Mouse (Mus musculus) embryonic facial prominence, embryonic 12.5 days (tissue): ENCODE measurements at regions not wholly inside any gene's neighbourhood (a gene's known extent, or its start where the extent isn't known, plus 50 kb on each side); places are given as distances from the start of the nearest gene placed in this dataset.
A peak's percentile ranks its signal among the peaks of the same experiment; 100 is the strongest.

Experiments
- ATAC-seq: fragments of 200-750 bp; cut with Nextera tagmentation; 2 replicates; pipeline ENCODE4 v1.8.0; 2017; ENCODE audit not compliant: insufficient number of reproducible peaks, insufficient read depth, low FRiP score, low TSS enrichment
- H3K27ac ChIP-seq: fragments of 300-500 bp; sonication (generic); 2 replicates; pipeline ENCODE4 v1.5.1; 2016; ENCODE audit warnings: mild to moderate bottlenecking
- H3K27me3 ChIP-seq: fragments of 300-500 bp; sonication (generic); 2 replicates; pipeline ENCODE4 v1.6.1; 2016; ENCODE audit warnings: mild to moderate bottlenecking, moderate library complexity
- H3K36me3 ChIP-seq: fragments of 300-500 bp; sonication (generic); 2 replicates; pipeline ENCODE4 v1.6.1; 2016; ENCODE audit warnings: mild to moderate bottlenecking
- H3K4me1 ChIP-seq: fragments of 300-500 bp; sonication (generic); 2 replicates; pipeline ENCODE4 v1.6.1; 2016
- H3K4me2 ChIP-seq: fragments of 300-500 bp; sonication (generic); replicated peaks from 2 replicates; pipeline ENCODE4 v1.6.1; 2016; ENCODE audit warnings: mild to moderate bottlenecking, moderate library complexity
- H3K4me3 ChIP-seq: fragments of 300-500 bp; sonication (generic); 2 replicates; pipeline ENCODE4 v1.5.1; 2016; ENCODE audit warnings: mild to moderate bottlenecking
- H3K9ac ChIP-seq: fragments of 300-500 bp; sonication (generic); 2 replicates; pipeline ENCODE4 v1.6.1; 2016; ENCODE audit warnings: mild to moderate bottlenecking, moderate library complexity
- H3K9me3 ChIP-seq: fragments of 300-500 bp; sonication (generic); 2 replicates; pipeline ENCODE4 v1.6.1; 2016; ENCODE audit warnings: mild to moderate bottlenecking, moderate library complexity
- WGBS: fragments of 180-500 bp; shearing (Covaris S2); methylation state at CpG from one replicate; pipeline ENCODE4 v1.1.7; 2016; 5-methylcytosine and 5-hydroxymethylcytosine counted together

DNA sequence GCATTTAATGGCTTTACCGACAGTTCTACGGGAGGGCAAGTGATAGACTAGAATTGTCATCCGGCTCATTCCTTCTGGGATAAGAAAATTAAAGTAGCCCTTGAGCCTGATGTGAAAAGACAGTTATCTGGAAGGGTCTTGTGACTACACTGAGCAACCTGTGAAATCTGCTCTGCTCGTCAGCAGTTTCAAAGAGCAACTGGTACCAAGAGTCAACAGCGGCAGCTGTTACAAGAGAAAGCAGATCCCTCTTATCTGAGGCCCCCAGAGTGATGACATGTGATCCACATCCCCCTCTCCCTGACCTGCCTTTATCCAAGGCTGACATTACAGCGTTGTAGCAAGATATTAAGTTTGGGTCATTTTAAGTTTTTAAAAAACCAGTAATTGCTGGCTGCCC lies 52.6 kb upstream of the Unc13c start:
- Histone ChIP-seq H3K4me1 (no peaks in the 10 kb centered on the region), H3K4me3 (no peak overlapping the region), H3K27me3 (no peaks in the 10 kb centered on the region), H3K9ac (no peak overlapping the region), H3K36me3 (no peaks in the 10 kb centered on the region), H3K27ac (no peak overlapping the region), H3K9me3 (no peaks in the 10 kb centered on the region), H3K4me2 (no peak overlapping the region)
- no peak for ATAC-seq
- 58% methylated on average over 6 of the region's 6 CpGs for WGBS

DNA sequence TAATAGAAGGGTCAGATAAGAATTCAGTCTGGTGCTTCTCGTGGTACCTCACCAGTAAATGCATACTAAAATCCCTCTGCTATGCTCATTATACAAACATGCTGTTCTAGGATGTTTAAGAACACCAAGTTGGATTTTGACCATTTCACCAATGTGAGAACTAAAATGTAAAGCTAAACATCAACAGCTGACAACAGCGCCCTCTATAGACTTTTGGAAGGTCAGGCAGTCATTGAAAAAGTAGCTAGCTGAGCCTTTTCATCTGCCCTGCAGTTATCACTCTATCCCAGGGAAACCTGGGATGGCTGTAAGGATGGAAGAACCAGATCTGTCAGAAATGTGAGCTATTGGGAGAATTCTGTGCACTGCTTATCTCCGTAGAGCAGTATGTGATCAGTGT lies 55.2 kb upstream of the Unc13c start:
- no peak for ATAC-seq

DNA sequence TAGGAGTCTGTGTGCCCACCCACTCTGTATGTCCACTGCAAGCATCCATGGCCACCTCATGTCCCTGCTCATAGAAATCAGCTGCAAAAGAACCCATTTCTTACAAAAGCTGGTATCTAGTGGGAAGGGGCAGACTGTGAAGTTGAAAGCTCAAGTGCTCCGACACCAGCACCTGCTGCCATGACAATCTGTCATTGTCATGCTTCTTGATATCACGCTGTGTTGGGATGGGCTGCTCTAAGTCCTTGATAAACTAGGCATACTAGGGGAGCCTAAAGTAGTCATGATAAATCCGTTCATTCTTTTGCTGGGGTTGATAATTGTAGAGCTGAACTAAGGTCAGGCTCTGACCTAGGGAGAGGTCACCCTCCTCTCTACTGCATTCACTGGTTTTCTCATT lies 57.4 kb upstream of the Unc13c start:
- WGBS = 46% methylated on average over 3 of the region's 3 CpGs
- no peak overlapping the region for H3K9ac ChIP-seq

More for the DNA sequence above, 55.2 kb upstream of the Unc13c start:
- WGBS = 69% methylated on average over 3 of the region's 3 CpGs
- Histone ChIP-seq H3K4me1 (no peaks in the 10 kb centered on the region), H3K4me2 (no peak overlapping the region), H3K9ac (no peak overlapping the region), H3K27ac (no peak overlapping the region), H3K36me3 (no peaks in the 10 kb centered on the region), H3K9me3 (no peaks in the 10 kb centered on the region), H3K4me3 (no peak overlapping the region), H3K27me3 (no peaks in the 10 kb centered on the region)

DNA sequence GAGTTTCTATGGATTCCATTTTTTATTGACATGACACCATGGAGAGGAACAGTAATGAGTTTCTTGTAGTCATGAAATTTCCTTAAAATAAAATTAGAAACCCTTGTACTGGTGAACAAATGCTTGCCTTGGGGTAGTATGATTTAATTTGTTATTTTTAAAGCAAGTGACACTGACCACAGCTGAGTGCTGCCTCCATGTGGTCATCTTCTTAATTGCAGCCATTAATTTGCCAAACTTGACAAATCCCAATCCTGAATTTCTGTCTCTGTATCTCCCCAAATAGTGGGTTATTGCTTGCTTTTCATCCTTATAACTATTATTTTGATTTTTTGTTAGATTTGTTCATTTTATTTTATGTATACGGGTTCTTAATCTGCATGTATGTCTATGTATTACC lies 59.7 kb upstream of the Unc13c start:
- Histone ChIP-seq H3K9me3 (no peaks in the 10 kb centered on the region), H3K27ac (no peak overlapping the region), H3K4me2 (no peak overlapping the region), H3K27me3 (no peaks in the 10 kb centered on the region), H3K36me3 (no peaks in the 10 kb centered on the region), H3K4me1 (no peaks in the 10 kb centered on the region), H3K4me3 (no peak overlapping the region), H3K9ac (no peak overlapping the region)
- 45% methylated on average over 1 of the region's 1 CpGs for WGBS
- ATAC-seq = no peak

More for the DNA sequence above, 57.4 kb upstream of the Unc13c start:
- Histone ChIP-seq H3K9me3 (no peaks in the 10 kb centered on the region), H3K27ac (no peak overlapping the region), H3K4me1 (no peaks in the 10 kb centered on the region), H3K4me3 (no peak overlapping the region), H3K36me3 (no peaks in the 10 kb centered on the region), H3K27me3 (no peaks in the 10 kb centered on the region), H3K4me2 (no peak overlapping the region)
- no peak for ATAC-seq

DNA sequence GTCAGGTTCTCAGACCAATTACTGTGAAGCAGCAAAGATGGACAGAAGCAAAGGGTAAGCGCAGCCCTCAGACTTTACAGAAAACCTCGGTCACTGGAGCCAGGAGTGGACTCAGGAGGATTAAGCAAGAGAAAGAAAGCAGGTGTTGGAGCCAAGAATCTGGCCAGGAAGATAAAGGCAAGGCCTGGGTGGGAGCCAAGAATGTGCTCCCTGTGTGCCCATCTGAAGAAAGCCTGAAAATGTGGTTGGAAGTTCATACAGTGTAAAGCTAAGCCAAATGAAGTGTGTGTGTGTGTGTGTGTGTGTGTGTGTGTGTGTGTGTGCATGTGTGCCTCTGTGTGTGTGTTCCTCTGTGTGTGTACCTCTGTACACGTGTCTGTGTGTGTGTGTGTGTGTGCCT lies 64.2 kb upstream of the Wdr72 start:
- H3K27me3 ChIP-seq = no peaks in the 10 kb centered on the region
- H3K27ac ChIP-seq = no peak overlapping the region
- H3K4me1 ChIP-seq = no peaks in the 10 kb centered on the region
- ATAC-seq = 0 out of 2 replicates have a peak, but pooled peaks have one; percentile 10
- H3K4me3 ChIP-seq = no peak overlapping the region
- no peaks in the 10 kb centered on the region for H3K9me3 ChIP-seq
- no peaks in the 10 kb centered on the region for H3K36me3 ChIP-seq
- no peak overlapping the region for H3K4me2 ChIP-seq
- 77% methylated on average over 3 of the region's 3 CpGs for WGBS
- no peak overlapping the region for H3K9ac ChIP-seq

DNA sequence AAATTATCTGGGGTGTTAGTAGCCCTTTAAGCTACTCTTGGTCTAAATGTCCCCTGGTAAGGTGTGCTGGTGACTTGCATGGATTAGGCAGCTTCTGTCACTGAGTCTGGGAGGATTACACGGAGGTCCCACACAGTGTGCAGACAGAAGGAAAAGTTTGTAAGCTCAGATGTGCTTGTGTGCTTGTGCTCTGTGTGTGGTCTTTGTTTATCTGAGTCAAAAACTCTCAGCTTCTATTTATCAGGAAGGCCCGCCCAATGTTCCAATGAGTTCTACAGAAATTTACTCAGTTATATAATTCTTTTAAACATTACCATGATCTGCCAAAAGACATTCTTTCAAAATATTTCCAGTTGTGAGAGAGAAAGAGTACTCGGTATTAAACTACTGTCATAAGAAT lies 60.4 kb upstream of the Wdr72 start:
- Histone ChIP-seq H3K9me3 (no peaks in the 10 kb centered on the region), H3K4me2 (no peak overlapping the region), H3K9ac (no peak overlapping the region), H3K36me3 (no peaks in the 10 kb centered on the region), H3K4me3 (no peak overlapping the region), H3K27ac (no peak overlapping the region), H3K4me1 (no peaks in the 10 kb centered on the region), H3K27me3 (no peaks in the 10 kb centered on the region)
- WGBS = 68% methylated on average over 3 of the region's 3 CpGs
- no peak for ATAC-seq

DNA sequence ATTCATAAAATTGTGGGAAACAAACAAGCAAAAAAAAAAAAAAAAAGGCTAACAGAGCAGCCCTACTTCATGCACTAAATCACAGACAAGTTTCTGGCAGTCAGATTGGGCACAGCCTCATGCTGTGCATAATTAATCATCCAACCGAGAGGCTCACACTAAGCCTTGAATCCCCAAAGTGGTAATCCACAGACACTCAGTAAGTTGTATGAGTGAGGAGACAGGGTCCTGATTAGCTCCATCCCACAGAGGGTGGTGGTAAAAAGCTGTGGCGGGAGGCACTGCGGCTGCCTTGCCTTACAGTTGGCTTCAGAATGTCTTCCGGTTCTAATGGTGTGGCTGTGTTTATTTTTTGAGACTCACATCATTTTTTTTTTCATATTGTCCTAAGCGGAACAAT lies 53.4 kb upstream of the Wdr72 start:
- H3K36me3 ChIP-seq = no peaks in the 10 kb centered on the region
- no peaks in the 10 kb centered on the region for H3K4me1 ChIP-seq
- 55% methylated on average over 5 of the region's 5 CpGs for WGBS
- no peak overlapping the region for H3K9ac ChIP-seq
- no peaks in the 10 kb centered on the region for H3K9me3 ChIP-seq
- no peak overlapping the region for H3K4me2 ChIP-seq
- no peaks in the 10 kb centered on the region for H3K27me3 ChIP-seq
- ATAC-seq = no peak
- no peak overlapping the region for H3K27ac ChIP-seq
- no peak overlapping the region for H3K4me3 ChIP-seq

DNA sequence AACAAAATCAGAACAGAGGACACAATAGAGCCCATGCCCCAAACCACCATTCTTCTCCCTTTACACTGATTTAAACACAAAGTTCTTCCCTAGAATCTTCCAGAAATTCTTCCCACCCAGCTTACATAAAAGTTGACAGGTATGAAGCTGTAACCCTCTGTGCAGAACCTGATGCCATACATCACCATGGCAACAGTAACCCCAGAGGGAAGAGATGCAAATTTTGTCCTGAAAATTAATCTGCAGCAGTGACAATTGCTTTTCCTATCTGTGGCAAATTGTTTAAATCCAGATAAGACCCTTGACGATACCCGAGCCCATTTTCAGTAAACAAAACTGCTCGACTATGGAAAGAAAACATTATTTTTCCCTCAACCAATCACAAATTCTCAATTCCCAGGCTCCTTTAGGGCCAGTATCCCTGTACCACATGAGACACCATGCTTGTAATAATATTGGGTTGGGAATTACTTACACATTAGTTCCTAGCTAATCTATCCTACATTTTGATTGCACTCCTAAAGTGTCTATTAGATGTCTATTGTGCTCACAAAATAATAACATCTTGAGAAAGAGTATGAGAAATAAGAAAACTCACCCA lies 52.6 kb upstream of the Wdr72 start:
- no peak overlapping the region for H3K9ac ChIP-seq
- ATAC-seq = no peak
- no peak overlapping the region for H3K27ac ChIP-seq
- no peaks in the 10 kb centered on the region for H3K9me3 ChIP-seq
- H3K4me3 ChIP-seq = no peak overlapping the region
- H3K27me3 ChIP-seq = no peaks in the 10 kb centered on the region
- H3K4me2 ChIP-seq = no peak overlapping the region
- WGBS = 60% methylated on average over 3 of the region's 3 CpGs
- H3K36me3 ChIP-seq = no peaks in the 10 kb centered on the region
- H3K4me1 ChIP-seq = no peaks in the 10 kb centered on the region

DNA sequence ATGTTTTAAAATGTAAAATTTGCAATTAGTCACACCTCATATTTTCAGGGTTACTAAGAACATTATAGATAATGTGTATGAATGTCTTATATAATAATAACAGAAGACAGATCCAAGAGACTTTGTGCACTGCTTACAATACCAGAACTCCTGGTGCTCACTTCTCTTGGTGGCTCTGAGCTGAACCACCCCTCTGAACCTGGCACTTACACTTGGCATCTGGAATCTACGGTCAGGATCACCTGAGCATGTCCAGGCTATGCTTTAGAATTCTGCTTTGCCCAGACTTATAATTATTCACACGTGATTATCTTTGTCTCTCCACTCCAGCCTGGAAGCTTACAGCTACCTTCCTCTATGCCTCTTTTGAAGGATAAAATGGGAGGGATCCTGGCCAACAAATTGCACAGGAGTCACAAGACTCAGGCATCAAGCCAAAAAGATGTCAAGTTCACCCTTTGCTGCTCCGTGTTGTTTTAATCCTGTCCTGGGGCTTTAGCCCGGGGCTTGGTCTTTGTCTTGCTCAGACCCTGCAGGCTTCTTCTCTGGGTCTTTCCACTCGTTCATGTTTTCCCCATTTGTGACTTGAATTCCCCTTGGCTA lies 51.8 kb upstream of the Wdr72 start:
- WGBS = 66% methylated on average over 5 of the region's 5 CpGs
- Histone ChIP-seq H3K4me3 (no peak overlapping the region), H3K9me3 (no peaks in the 10 kb centered on the region), H3K27me3 (no peaks in the 10 kb centered on the region), H3K4me2 (no peak overlapping the region), H3K4me1 (no peaks in the 10 kb centered on the region), H3K9ac (no peak overlapping the region), H3K36me3 (no peaks in the 10 kb centered on the region), H3K27ac (no peak overlapping the region)
- no peak for ATAC-seq
